Mouse (Mus musculus) CH12.LX (cell line): Measurements from ENCODE around the gene Arl15. TPM values are rescaled to one million over a fixed set of nuclear protein-coding genes. Genes with fewer than 3 reads are reported as not detected.
A peak's percentile ranks its signal among the peaks of the same experiment; 100 is the strongest.

Experiments
- DNase-seq: peaks from one replicate; pipeline ENCODE4 v3.0.0-alpha.2; 2013; ENCODE audit errors: extremely low read depth
- H3K27ac ChIP-seq: 2 replicates; pipeline ENCODE4 v1.5.1; 2012; ENCODE audit warnings: low read depth, mild to moderate bottlenecking, control low read depth, moderate library complexity; ENCODE audit not compliant: insufficient read depth
- H3K27me3 ChIP-seq: replicated peaks from 2 replicates; pipeline ENCODE3; 2012; ENCODE audit warnings: inconsistent platforms
- H3K36me3 ChIP-seq, 2 experiments: replicated peaks in 1 of 2; 2 replicates each; pipeline versions ENCODE3 to v1.6.1; 2012; ENCODE audit warnings: inconsistent platforms in 1 of 2, low read length in 1 of 2, mild to moderate bottlenecking in 1 of 2, mixed read lengths in 1 of 2, moderate library complexity in 1 of 2; ENCODE audit not compliant: control insufficient read depth in 1 of 2, insufficient read depth in 1 of 2
- H3K4me1 ChIP-seq, 2 experiments: 2 replicates each; pipeline ENCODE4 v1.6.1; 2012; ENCODE audit warnings: inconsistent platforms in 1 of 2, moderate library complexity in 1 of 2; ENCODE audit not compliant: insufficient read depth in 2 of 2, control insufficient read depth in 1 of 2
- H3K4me2 ChIP-seq: 2 replicates; pipeline ENCODE4 v1.6.1; 2012; ENCODE audit warnings: low read depth, mild to moderate bottlenecking, control low read depth; ENCODE audit not compliant: poor library complexity, insufficient read depth, severe bottlenecking
- H3K4me3 ChIP-seq, 3 experiments: fragments of 150-350 bp in 1 of 3; sonication (generic) in 1 of 3; replicated peaks in 1 of 3; 2 replicates each; pipeline versions ENCODE3 to v1.5.1; 2011 to 2012; ENCODE audit warnings: low read depth in 2 of 3, low read length in 2 of 3, mild to moderate bottlenecking in 2 of 3, moderate library complexity in 2 of 3, control low read depth in 1 of 3, improper control_type of control experiment in 1 of 3, inconsistent platforms in 1 of 3, mixed read lengths in 1 of 3; ENCODE audit not compliant: poor library complexity in 1 of 3
- H3K79me2 ChIP-seq: replicated peaks from 2 replicates; pipeline ENCODE4 v1.6.1; 2012; ENCODE audit warnings: mild to moderate bottlenecking, moderate library complexity; ENCODE audit not compliant: control insufficient read depth, poor library complexity, insufficient read depth, severe bottlenecking; ENCODE audit errors: extremely low read depth
- H3K9ac ChIP-seq: 2 replicates; pipeline ENCODE4 v1.6.1; 2012; ENCODE audit warnings: low read depth, mild to moderate bottlenecking, control low read depth, moderate library complexity; ENCODE audit not compliant: insufficient read depth
- H3K9me3 ChIP-seq: replicated peaks from 2 replicates; pipeline ENCODE3; 2012; ENCODE audit warnings: low read length, inconsistent platforms, mixed read lengths
- BHLHE40 ChIP-seq: IDR thresholded peaks from 2 replicates; pipeline ENCODE4 v1.6.1; 2011; ENCODE audit warnings: mild to moderate bottlenecking, low read depth, low read length, improper control_type of control experiment
- CHD1 ChIP-seq: IDR thresholded peaks from 2 replicates; pipeline ENCODE4 v1.6.1; 2012; ENCODE audit warnings: low read depth, low read length, improper control_type of control experiment, inconsistent platforms
- CHD2 ChIP-seq: IDR thresholded peaks from 2 replicates; pipeline ENCODE4 v1.6.1; 2011; ENCODE audit warnings: low read length, improper control_type of control experiment
- CTCF ChIP-seq, 2 experiments: IDR thresholded peaks in 1 of 2; conservative IDR thresholded peaks in 1 of 2; 2 replicates each; pipeline ENCODE4 v1.5.1; 2011 to 2012; ENCODE audit warnings: low read depth in 2 of 2, low read length in 2 of 2, improper control_type of control experiment in 1 of 2, inconsistent platforms in 1 of 2, mild to moderate bottlenecking in 1 of 2, moderate library complexity in 1 of 2
- E2F4 ChIP-seq: IDR thresholded peaks from 2 replicates; pipeline ENCODE4 v1.6.1; 2011; ENCODE audit warnings: low read depth, low read length, improper control_type of control experiment; ENCODE audit not compliant: insufficient replicate concordance
- ELF1 ChIP-seq: IDR thresholded peaks from 2 replicates; pipeline ENCODE4 v1.6.1; 2014; ENCODE audit warnings: low read depth, mild to moderate bottlenecking, inconsistent platforms, low read length, improper control_type of control experiment
- EP300 ChIP-seq: IDR thresholded peaks from 2 replicates; pipeline ENCODE4 v1.6.1; 2011; ENCODE audit warnings: low read length, improper control_type of control experiment
- HCFC1 ChIP-seq: IDR thresholded peaks from 2 replicates; pipeline ENCODE4 v1.6.1; 2012; ENCODE audit warnings: low read depth, mild to moderate bottlenecking, inconsistent platforms, low read length, improper control_type of control experiment
- IRF4 ChIP-seq: IDR thresholded peaks from 2 replicates; pipeline ENCODE4 v1.6.1; 2014; ENCODE audit warnings: low read depth, mild to moderate bottlenecking, inconsistent platforms, low read length, improper control_type of control experiment
- JUN ChIP-seq: IDR thresholded peaks from 2 replicates; pipeline ENCODE4 v1.6.1; 2011; ENCODE audit warnings: low read depth, mild to moderate bottlenecking, low read length, improper control_type of control experiment, moderate library complexity; ENCODE audit not compliant: insufficient read depth
- JUND ChIP-seq: conservative IDR thresholded peaks from 2 replicates; pipeline ENCODE4 v1.6.1; 2011; ENCODE audit warnings: low read depth, low read length, improper control_type of control experiment
- MAFK ChIP-seq: IDR thresholded peaks from 2 replicates; pipeline ENCODE4 v1.6.1; 2011; ENCODE audit warnings: low read length, improper control_type of control experiment; ENCODE audit not compliant: insufficient replicate concordance
- MEF2A ChIP-seq: IDR thresholded peaks from 2 replicates; pipeline ENCODE4 v1.6.1; 2014; ENCODE audit warnings: low read depth, mild to moderate bottlenecking, inconsistent platforms, low read length, improper control_type of control experiment, borderline replicate concordance
- MXI1 ChIP-seq: IDR thresholded peaks from 2 replicates; pipeline ENCODE4 v1.6.1; 2011; ENCODE audit warnings: mild to moderate bottlenecking, low read depth, low read length, improper control_type of control experiment
- MYC ChIP-seq: IDR thresholded peaks from 2 replicates; pipeline ENCODE4 v1.6.1; 2011; ENCODE audit warnings: low read depth, mild to moderate bottlenecking, improper control_type of control experiment, low read length
- NRF1 ChIP-seq: IDR thresholded peaks from 2 replicates; pipeline ENCODE4 v1.6.1; 2014; ENCODE audit warnings: low read depth, mild to moderate bottlenecking, inconsistent platforms, low read length, improper control_type of control experiment, moderate library complexity
- POLR2AphosphoS2 ChIP-seq: IDR thresholded peaks from 2 replicates; pipeline ENCODE4 v1.6.1; 2011; ENCODE audit warnings: low read depth, low read length, improper control_type of control experiment
- RCOR1 ChIP-seq: conservative IDR thresholded peaks from 2 replicates; pipeline ENCODE4 v1.6.1; 2012; ENCODE audit warnings: low read depth, mild to moderate bottlenecking, inconsistent platforms, low read length, improper control_type of control experiment
- SMC3 ChIP-seq: IDR thresholded peaks from 2 replicates; pipeline ENCODE4 v1.6.1; 2011; ENCODE audit warnings: low read depth, low read length, improper control_type of control experiment
- TCF12 ChIP-seq: IDR thresholded peaks from 2 replicates; pipeline ENCODE4 v1.6.1; 2014; ENCODE audit warnings: low read depth, mild to moderate bottlenecking, inconsistent platforms, low read length, improper control_type of control experiment
- UBTF ChIP-seq: IDR thresholded peaks from 2 replicates; pipeline ENCODE4 v1.6.1; 2012; ENCODE audit warnings: low read depth, mild to moderate bottlenecking, inconsistent platforms, low read length, improper control_type of control experiment, moderate library complexity
- USF1 ChIP-seq: IDR thresholded peaks from 2 replicates; pipeline ENCODE4 v1.6.1; 2014; ENCODE audit warnings: low read depth, mild to moderate bottlenecking, inconsistent platforms, low read length, improper control_type of control experiment
- USF2 ChIP-seq: conservative IDR thresholded peaks from 2 replicates; pipeline ENCODE4 v1.6.1; 2011; ENCODE audit warnings: low read depth, low read length, improper control_type of control experiment
- ZKSCAN1 ChIP-seq: IDR thresholded peaks from 2 replicates; pipeline ENCODE4 v1.6.1; 2012; ENCODE audit warnings: low read depth, inconsistent platforms, low read length, improper control_type of control experiment, borderline replicate concordance
- ZMIZ1 ChIP-seq: IDR thresholded peaks from 2 replicates; pipeline ENCODE4 v1.6.1; 2012; ENCODE audit warnings: low read depth, mild to moderate bottlenecking, inconsistent platforms, low read length, improper control_type of control experiment
- dilution Hi-C: fragments of 300-500 bp; cut with MboI; formaldehyde crosslinking; loops from 2 replicates; pipeline ENCODE4 v1.14.3; 2020; ENCODE audit warnings: low sequenced_read_pairs; ENCODE audit not compliant: extremely low pct_unique_long_range_greater_than_20kb, extremely low pct_ligation_motif_present
- in situ Hi-C: fragments of 300-500 bp; cut with MboI; formaldehyde crosslinking; loops from 3 replicates; pipeline ENCODE4 v1.14.3; 2019; ENCODE audit warnings: low sequenced_read_pairs, low pct_ligation_motif_present, low pct_unique_long_range_greater_than_20kb, mixed read lengths
- polyA plus RNA-seq: library from polyadenylated mRNA; unstranded; fragments of >175 nt; gene quantifications from 2 replicates; pipeline ENCODE4 v1.2.1, GENCODE M21; 2012; ENCODE audit warnings: low read depth; ENCODE audit not compliant: insufficient read length
- total RNA-seq, 2 experiments: library from RNA; depleted of rRNA; stranded (reverse); fragments of 300-350 nt in 1 of 2; fragments of >200 nt in 1 of 2; gene quantifications; 2 replicates each; pipeline ENCODE4 v1.2.3; 2012 to 2014

The Arl15 gene
- total and polyA plus RNA-seq, 3 experiments: 2.2 to 5.2 (median 4.8) TPM

DNA sequence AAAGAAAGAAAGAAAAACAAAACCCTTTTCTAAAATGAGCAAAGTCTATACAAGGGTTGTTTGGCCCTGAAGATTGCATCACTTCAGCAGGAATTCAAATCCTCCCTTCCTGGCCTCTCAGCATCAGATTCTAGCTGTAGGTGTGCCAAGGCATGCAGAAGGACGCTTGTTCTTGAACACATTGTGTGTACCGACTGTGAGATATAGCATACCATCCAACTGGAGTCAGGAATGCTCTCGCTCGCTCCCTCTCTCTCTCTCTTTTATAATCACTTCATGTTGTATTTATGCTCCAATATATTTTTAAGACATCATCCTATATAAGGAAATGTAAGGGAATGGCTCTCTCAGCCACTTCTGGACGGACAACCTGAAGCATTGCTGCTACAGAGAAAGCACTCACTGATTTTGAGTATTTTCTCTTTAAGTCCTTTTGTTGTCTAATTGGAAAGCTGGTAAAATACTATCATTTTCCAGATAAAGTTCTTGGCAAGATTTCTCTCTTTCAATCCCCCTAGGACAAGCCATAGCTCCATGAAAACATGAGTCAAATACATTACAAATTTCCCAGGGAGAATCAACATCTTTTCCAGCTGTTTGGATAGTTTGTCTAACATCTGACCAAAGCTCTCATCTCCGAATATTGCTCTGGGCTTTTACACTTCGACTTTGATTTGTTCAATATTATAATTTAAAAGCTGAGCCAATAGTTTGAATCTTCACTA lies 300.0 kb downstream of the Arl15 start:
- Histone ChIP-seq H3K4me1 (peaks cover 0 to 21% of the 10 kb centered on the region in 2 experiments; a peak in 2 of 4 replicates), H3K27me3 (no peaks in the 10 kb centered on the region), H3K79me2 (no peaks in the 10 kb centered on the region), H3K9me3 (no peaks in the 10 kb centered on the region), H3K4me2 (no peak overlapping the region), H3K4me3 (no peak overlapping the region), H3K36me3 (peaks cover 0 to 7% of the 10 kb centered on the region in 2 experiments), H3K27ac (no peak overlapping the region), H3K9ac (no peak overlapping the region)
- no peak for DNase-seq
- dilution Hi-C loops (no loop called here), in situ Hi-C loops (loop anchor here (25.0 kb wide), 2 partner anchors 207 to 393 kb away; no protein-coding TSS in a partner anchor)
- TF ChIP-seq ZMIZ1: no peak
- TF ChIP-seq NRF1: no peak
- TF ChIP-seq IRF4: no peak
- no peak for TF ChIP-seq MYC
- TF ChIP-seq TCF12: no peak
- no peak for TF ChIP-seq UBTF
- TF ChIP-seq CHD2: no peak
- TF ChIP-seq USF1: no peak
- no peak for TF ChIP-seq CHD1
- no peak for TF ChIP-seq ZKSCAN1
- no peak for TF ChIP-seq ELF1
- TF ChIP-seq MEF2A: no peak
- no peak for TF ChIP-seq EP300
- no peak for TF ChIP-seq SMC3
- TF ChIP-seq POLR2AphosphoS2: no peak
- TF ChIP-seq RCOR1: no peak
- no peak for TF ChIP-seq MXI1
- TF ChIP-seq HCFC1: no peak

DNA sequence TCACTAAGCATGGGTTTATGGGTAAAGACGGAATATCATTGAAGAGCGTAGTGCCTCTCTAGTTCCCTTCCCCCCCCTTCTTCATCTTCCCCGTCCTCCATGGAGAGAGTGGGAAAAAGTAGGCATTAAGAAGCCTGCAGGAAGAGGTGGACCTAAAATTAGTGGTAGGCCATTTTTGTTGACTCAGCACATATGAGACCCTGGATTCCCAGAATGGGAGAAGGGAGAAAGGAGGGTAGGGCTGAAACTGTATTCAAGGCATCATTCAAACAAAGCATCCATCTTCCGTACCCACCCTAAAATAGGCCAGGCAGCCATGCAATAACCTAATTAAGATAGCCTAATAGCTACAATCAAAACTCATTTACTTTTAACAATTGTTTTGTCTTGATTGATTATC lies 301.1 kb downstream of the Arl15 start:
- in situ Hi-C loops: loop anchor here (25.0 kb wide), 2 partner anchors 208 to 392 kb away; no protein-coding TSS in a partner anchor
- no peak overlapping the region for H3K27ac ChIP-seq
- no peaks in the 10 kb centered on the region for H3K79me2 ChIP-seq
- no peak overlapping the region for H3K4me3 ChIP-seq
- peaks cover 0 to 21% of the 10 kb centered on the region in 2 experiments; a peak in 2 of 4 replicates for H3K4me1 ChIP-seq
- H3K9me3 ChIP-seq: no peaks in the 10 kb centered on the region
- no peaks in the 10 kb centered on the region for H3K36me3 ChIP-seq
- no peak for DNase-seq
- no peak overlapping the region for H3K9ac ChIP-seq
- TF ChIP-seq BHLHE40 (no peak), JUND (no peak), MAFK (peak; percentile 61; the same call in 1 of the 2 replicates), USF2 (no peak), E2F4 (no peak), JUN (no peak), CTCF (conservative IDR thresholded peaks at IDR 0.05 in 1 of 2, IDR thresholded peaks at IDR 0.05 in 1 of 2; ENCODE audit: low read depth in 2 of 2, low read length in 2 of 2) (no peak)
- H3K4me2 ChIP-seq: no peak overlapping the region
- dilution Hi-C loops: no loop called here
- H3K27me3 ChIP-seq: no peaks in the 10 kb centered on the region
